Mouse (Mus musculus) midbrain, embryonic 16.5 days (tissue): Measurements from ENCODE around the gene Inf2. TPM values are rescaled to one million over a fixed set of nuclear protein-coding genes. Genes with fewer than 3 reads are reported as not detected.

ENCODE experiments used
- ATAC-seq: fragments of 200-750 bp; cut with Nextera tagmentation; 2 replicates; pipeline ENCODE4 v1.8.0; 2017; ENCODE audit warnings: moderate TSS enrichment
- H3K27ac ChIP-seq: fragments of 300-500 bp; sonication (generic); 2 replicates; pipeline ENCODE4 v1.5.1; 2014; ENCODE audit warnings: mild to moderate bottlenecking, low read length, mixed read lengths
- H3K27me3 ChIP-seq: fragments of 300-500 bp; sonication (generic); 2 replicates; pipeline ENCODE4 v1.6.1; 2014; ENCODE audit warnings: low read depth, low read length, mixed read lengths; ENCODE audit not compliant: control insufficient read depth, insufficient read depth
- H3K36me3 ChIP-seq: fragments of 300-500 bp; sonication (generic); 2 replicates; pipeline ENCODE4 v1.6.1; 2014; ENCODE audit warnings: mild to moderate bottlenecking, low read length, moderate library complexity, mixed read lengths; ENCODE audit not compliant: control insufficient read depth, insufficient read depth
- H3K4me1 ChIP-seq: fragments of 300-500 bp; sonication (generic); 2 replicates; pipeline ENCODE4 v1.6.1; 2014; ENCODE audit warnings: mild to moderate bottlenecking, low read length, mixed read lengths; ENCODE audit not compliant: control insufficient read depth, insufficient read depth
- H3K4me2 ChIP-seq: fragments of 300-500 bp; sonication (generic); 2 replicates; pipeline ENCODE4 v1.6.1; 2014; ENCODE audit warnings: mild to moderate bottlenecking, low read length, mixed read lengths
- H3K4me3 ChIP-seq: fragments of 300-500 bp; sonication (generic); 2 replicates; pipeline ENCODE4 v1.5.1; 2014; ENCODE audit warnings: low read depth, mild to moderate bottlenecking, low read length, moderate library complexity, mixed read lengths
- H3K9ac ChIP-seq: fragments of 300-500 bp; sonication (generic); 2 replicates; pipeline ENCODE4 v1.6.1; 2014; ENCODE audit warnings: low read depth, low read length, mixed read lengths
- H3K9me3 ChIP-seq: fragments of 300-500 bp; sonication (generic); replicated peaks from 2 replicates; pipeline ENCODE4 v1.6.1; 2014; ENCODE audit warnings: mild to moderate bottlenecking, low read length, mixed read lengths; ENCODE audit not compliant: control insufficient read depth, poor library complexity, severe bottlenecking
- WGBS: fragments of 180-500 bp; shearing (Covaris S2); extraction: QIAGEN DNeasy Blood & Tissue Kit; methylation state at CpG from one replicate; pipeline ENCODE4 v1.1.7; 2014; 5-methylcytosine and 5-hydroxymethylcytosine counted together
- polyA plus RNA-seq: library from polyadenylated mRNA; unstranded; fragments of >200 nt; fragmentation: Nextera tagmentation; extraction: Ambion mirVana; gene quantifications from 2 replicates; pipeline ENCODE4 v1.2.1, GENCODE M21; 2015

The Inf2 gene
- polyA plus RNA-seq, 1 experiment from 2014 or later: 0.53 TPM

- H3K9me3 ChIP-seq: no peaks in the 10 kb centered on the region
- H3K36me3 ChIP-seq: no peaks in the 10 kb centered on the region
- 79% methylated on average over 8 of the region's 8 CpGs for WGBS
- H3K4me2 ChIP-seq: no peak overlapping the region
- no peak overlapping the region for H3K9ac ChIP-seq
- no peak overlapping the region for H3K4me3 ChIP-seq
- H3K27me3 ChIP-seq: peaks cover 14% of the 10 kb centered on the region
- H3K27ac ChIP-seq: no peak overlapping the region
- peaks cover 15% of the 10 kb centered on the region for H3K4me1 ChIP-seq
- no peak for ATAC-seq
These were observed 2.1 kb downstream of the Inf2 start for GRCm38 (mm10) chr12:112590566-112591239.

DNA sequence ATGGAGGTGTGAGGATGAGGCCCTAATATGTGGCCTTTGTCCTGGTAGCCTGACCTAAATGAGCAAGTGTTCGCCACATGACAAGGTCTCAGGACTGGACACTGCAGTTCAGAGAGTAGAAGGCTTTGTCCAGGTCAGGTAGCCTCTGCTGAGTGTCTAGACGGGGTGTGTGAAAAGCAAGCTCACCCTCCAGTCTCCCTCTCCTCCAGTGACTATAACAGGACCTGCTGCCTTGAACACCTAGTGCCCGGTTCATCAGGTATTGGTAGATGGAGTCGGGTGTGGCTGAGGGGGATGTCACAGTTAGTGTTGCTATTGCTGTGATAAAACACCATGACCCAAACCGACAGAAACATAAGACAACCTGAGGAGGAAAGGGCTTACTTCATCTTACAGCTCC is 2.7 kb downstream of the Inf2 start:
- H3K27ac ChIP-seq: no peak overlapping the region
- H3K9me3 ChIP-seq: no peaks in the 10 kb centered on the region
- H3K27me3 ChIP-seq: peaks cover 14% of the 10 kb centered on the region
- H3K36me3 ChIP-seq: no peaks in the 10 kb centered on the region
- H3K9ac ChIP-seq: no peak overlapping the region
- WGBS: 93% methylated on average over 5 of the region's 5 CpGs
- peaks cover 15% of the 10 kb centered on the region for H3K4me1 ChIP-seq
- no peak overlapping the region for H3K4me2 ChIP-seq
- no peak overlapping the region for H3K4me3 ChIP-seq
- ATAC-seq: no peak

DNA sequence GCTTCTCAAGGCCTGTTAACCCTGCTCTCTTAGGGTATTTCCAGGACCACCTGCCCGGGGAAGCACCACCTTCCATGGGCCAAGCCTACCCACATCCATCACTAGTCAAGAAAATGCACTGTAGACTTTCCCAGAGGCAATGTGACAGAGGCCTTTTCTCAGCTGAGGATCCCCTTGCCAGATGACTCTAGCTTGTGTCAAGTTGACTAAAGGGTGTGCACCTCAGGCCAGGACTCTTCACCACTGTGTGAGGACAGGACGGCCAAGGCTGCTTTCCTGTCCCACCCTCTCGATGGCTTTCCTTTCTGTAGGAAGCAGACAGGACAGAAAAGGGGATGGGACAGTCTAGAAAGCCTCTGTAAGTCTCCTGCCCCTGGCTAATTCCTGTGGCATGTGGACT is 3.1 kb downstream of the Inf2 start:
- WGBS: 81% methylated on average over 3 of the region's 3 CpGs
- no peak for ATAC-seq
- H3K4me1 ChIP-seq: peaks cover 15% of the 10 kb centered on the region

DNA sequence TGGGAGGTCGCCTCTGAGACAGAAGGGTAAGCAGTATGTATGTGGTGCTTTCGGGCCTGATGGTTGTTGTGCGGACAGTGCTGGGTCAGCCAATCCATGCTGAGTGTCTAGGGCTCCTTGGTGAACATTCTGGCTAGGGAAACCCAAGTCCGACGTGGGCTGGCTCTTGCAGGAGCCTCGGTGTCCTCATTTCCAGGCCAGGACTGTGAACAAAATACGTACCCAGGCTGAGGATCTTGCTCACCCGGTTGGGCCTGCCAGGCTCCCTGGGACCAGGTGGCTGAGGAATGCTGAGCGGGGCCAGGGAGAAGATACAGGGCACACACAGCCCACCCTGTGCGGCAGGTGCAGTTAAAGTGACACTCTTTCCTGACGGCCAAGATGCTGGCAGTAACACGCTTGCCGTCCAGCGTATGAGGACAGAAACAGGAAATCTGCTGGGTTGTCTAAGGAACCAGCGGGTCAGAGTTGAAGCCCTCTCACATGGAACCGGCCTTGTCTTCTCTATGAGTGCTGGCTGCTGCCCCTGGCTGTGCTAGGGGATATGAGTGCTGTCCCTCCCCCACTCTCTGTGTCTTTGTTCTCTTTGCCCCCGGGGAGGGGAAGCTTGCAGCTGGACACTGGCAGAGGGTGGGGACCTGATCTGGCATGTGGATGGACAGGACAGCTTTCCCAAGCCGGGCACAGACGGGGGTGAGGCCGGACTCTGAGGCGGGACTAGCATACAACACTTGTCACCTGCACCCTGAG is 4.6 kb downstream of the Inf2 start:
- H3K9ac ChIP-seq: no peak overlapping the region
- peaks cover 7% of the 10 kb centered on the region for H3K27me3 ChIP-seq
- 73% methylated on average over 21 of the region's 21 CpGs for WGBS
- no peaks in the 10 kb centered on the region for H3K9me3 ChIP-seq
- no peak overlapping the region for H3K27ac ChIP-seq
- no peak overlapping the region for H3K4me2 ChIP-seq
- no peaks in the 10 kb centered on the region for H3K36me3 ChIP-seq
- no peak overlapping the region for H3K4me3 ChIP-seq
- ATAC-seq: no peak
- H3K4me1 ChIP-seq: peaks cover 14% of the 10 kb centered on the region

More for the DNA sequence above, 3.1 kb downstream of the Inf2 start:
- no peak overlapping the region for H3K4me2 ChIP-seq
- H3K9ac ChIP-seq: no peak overlapping the region
- H3K36me3 ChIP-seq: no peaks in the 10 kb centered on the region
- no peaks in the 10 kb centered on the region for H3K9me3 ChIP-seq
- H3K27me3 ChIP-seq: peaks cover 14% of the 10 kb centered on the region
- H3K4me3 ChIP-seq: no peak overlapping the region
- no peak overlapping the region for H3K27ac ChIP-seq

GRCm38 (mm10) chr12:112593951-112594915 is 5.6 kb downstream of the Inf2 start:
- no peak overlapping the region for H3K27ac ChIP-seq

GRCm38 (mm10) chr12:112594989-112595388 is 6.4 kb downstream of the Inf2 start:
- Histone ChIP-seq H3K27ac (no peak overlapping the region), H3K4me3 (no peak overlapping the region), H3K27me3 (no peaks in the 10 kb centered on the region), H3K36me3 (no peaks in the 10 kb centered on the region), H3K9me3 (no peaks in the 10 kb centered on the region), H3K4me2 (no peak overlapping the region), H3K4me1 (0 out of 2 replicates have a peak, but pooled peaks cover 3% of the 10 kb centered on the region), H3K9ac (no peak overlapping the region)
- WGBS: 35% methylated on average over 4 of the region's 4 CpGs
- no peak for ATAC-seq

More at GRCm38 (mm10) chr12:112593951-112594915, 5.6 kb downstream of the Inf2 start:
- Histone ChIP-seq H3K4me2 (no peak overlapping the region), H3K9me3 (no peaks in the 10 kb centered on the region), H3K4me1 (0 out of 2 replicates have a peak, but pooled peaks cover 3% of the 10 kb centered on the region), H3K36me3 (no peaks in the 10 kb centered on the region), H3K9ac (no peak overlapping the region), H3K27me3 (peaks cover 2% of the 10 kb centered on the region), H3K4me3 (no peak overlapping the region)
- WGBS: 72% methylated on average over 16 of the region's 16 CpGs
- ATAC-seq: no peak

DNA sequence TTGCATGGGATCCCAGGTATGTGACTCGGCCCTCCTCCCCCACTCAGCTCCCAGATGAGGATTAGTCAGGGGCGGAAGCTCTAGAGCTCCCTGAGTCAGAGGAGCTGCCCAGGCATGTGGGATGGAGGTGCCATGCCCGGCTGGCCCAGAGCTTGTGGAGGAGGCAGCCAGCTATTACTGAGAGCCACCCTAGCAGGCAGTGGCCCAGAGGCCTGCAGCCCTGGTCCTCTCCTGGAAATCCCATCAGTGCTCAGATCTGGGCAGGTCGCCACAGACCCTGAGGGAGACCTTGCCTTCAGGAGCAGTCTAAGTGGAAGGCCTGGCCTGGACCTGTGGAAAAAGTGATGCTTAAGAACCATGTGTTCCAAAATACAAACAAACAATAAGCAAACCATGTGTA is 7.0 kb downstream of the Inf2 start:
- Histone ChIP-seq H3K4me2 (no peak overlapping the region), H3K36me3 (no peaks in the 10 kb centered on the region), H3K4me3 (no peak overlapping the region), H3K27ac (no peak overlapping the region), H3K9me3 (no peaks in the 10 kb centered on the region), H3K4me1 (0 out of 2 replicates have a peak, but pooled peaks cover 3% of the 10 kb centered on the region), H3K9ac (no peak overlapping the region), H3K27me3 (no peaks in the 10 kb centered on the region)
- WGBS: 60% methylated on average over 4 of the region's 4 CpGs
- ATAC-seq: no peak

GRCm38 (mm10) chr12:112596454-112596853 is 7.9 kb downstream of the Inf2 start:
- Histone ChIP-seq H3K4me2 (no peak overlapping the region), H3K4me1 (0 out of 2 replicates have a peak, but pooled peaks cover 3% of the 10 kb centered on the region), H3K9ac (no peak overlapping the region), H3K4me3 (no peak overlapping the region), H3K9me3 (no peaks in the 10 kb centered on the region), H3K27me3 (no peaks in the 10 kb centered on the region), H3K36me3 (no peaks in the 10 kb centered on the region), H3K27ac (no peak overlapping the region)
- 70% methylated on average over 9 of the region's 9 CpGs for WGBS
- ATAC-seq: no peak
